Mouse (Mus musculus) C2C12 (cell line): ENCODE data around the gene Abraxas1.

Experiments used
- CEBPB ChIP-seq: IDR thresholded peaks from one replicate; pipeline ENCODE4 v1.6.1; 2011; ENCODE audit warnings: low read depth, mild to moderate bottlenecking, control low read depth, moderate library complexity
- CTCF ChIP-seq: IDR thresholded peaks from one replicate; pipeline ENCODE4 v1.5.1; 2011; ENCODE audit not compliant: control insufficient read depth, insufficient read depth, insufficient read length
- USF1 ChIP-seq: IDR thresholded peaks from one replicate; pipeline ENCODE4 v1.6.1; 2011; ENCODE audit warnings: low read depth, mild to moderate bottlenecking, control low read depth, moderate library complexity

DNA sequence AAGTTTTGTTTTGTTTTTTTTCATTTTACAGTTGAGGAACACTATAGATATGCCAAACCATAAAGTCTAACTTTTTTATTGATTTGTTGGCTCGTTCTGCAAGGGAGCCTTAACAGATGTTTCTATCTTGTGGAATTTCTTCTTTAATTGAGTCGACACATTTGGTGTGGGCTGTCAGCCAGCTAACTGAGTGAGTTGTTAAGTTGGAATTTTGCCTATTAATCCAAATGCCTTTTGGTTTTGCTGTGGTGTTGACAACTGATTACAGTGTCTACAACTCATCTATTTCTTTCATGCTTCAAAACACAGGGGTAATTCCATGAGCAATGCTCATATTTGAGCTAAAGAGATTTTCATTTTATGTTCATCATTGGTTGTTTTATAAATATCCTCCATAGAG is 45.4 kb upstream of the Abraxas1 start:
- no peak for TF ChIP-seq CTCF
- no peak for TF ChIP-seq USF1
- TF ChIP-seq CEBPB = no peak
